ENCODE assay signal across 30 mouse cellular contexts in the genomic region with DNA sequence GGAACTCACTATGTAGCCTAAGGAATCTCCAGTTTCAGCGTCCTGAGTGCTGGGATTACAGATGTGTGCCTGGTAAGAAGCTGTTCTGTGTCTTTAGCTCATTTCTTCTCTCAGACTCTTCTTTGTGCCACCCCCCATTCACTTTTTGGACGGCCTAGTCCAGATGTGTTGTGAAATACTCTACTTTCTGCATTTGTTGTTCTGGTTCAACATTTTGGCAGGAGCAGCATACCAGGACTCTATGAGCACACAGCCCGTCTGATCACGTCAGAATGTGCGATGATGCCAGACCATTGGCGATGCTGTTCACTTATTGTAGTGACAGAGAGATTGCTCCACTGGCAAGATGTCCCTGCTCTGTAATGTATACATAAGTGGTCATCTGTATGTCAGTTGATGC. TPM values are rescaled to one million over a fixed set of nuclear protein-coding genes. Genes with fewer than 3 reads are reported as not detected.
DNase-seq lines count a peak whose midpoint lies in the region; ATAC-seq and TF ChIP-seq lines count a peak whose summit lies in the region.
"Had no signal": no experiment of that assay in that cellular context is flagged by ENCODE, and none has a peak within 500 bp of the region (broad histone marks: within the 10 kb centered on the region; RNA-seq: fewer than 3 reads in every experiment).

No protein-coding gene starts in this region.

- no peak overlapping the region for H3K27ac ChIP-seq in kidney, embryonic 14.5 days (ENCODE audit: low read depth, low read length)
- H3K27ac ChIP-seq in forebrain, postnatal 0 days (ENCODE audit: low read depth, low read length) = no peak overlapping the region
- H3K27ac ChIP-seq: embryonic facial prominence, embryonic 10.5 days; embryonic facial prominence, embryonic 13.5 days; forebrain, embryonic 10.5 days; forebrain, embryonic 13.5 days; heart, adult 2 months; heart, embryonic 10.5 days; heart, embryonic 13.5 days; hindbrain, embryonic 12.5 days; hindbrain, embryonic 15.5 days had no signal

- WGBS in kidney, embryonic 14.5 days = 87% methylated on average over 6 of the region's 6 CpGs
- 83% methylated on average over 6 of the region's 6 CpGs for WGBS in forebrain, postnatal 0 days

- ATAC-seq in kidney, embryonic 14.5 days (ENCODE audit: low FRiP score, low TSS enrichment) = no peak
- ATAC-seq in forebrain, postnatal 0 days = no peak
- ATAC-seq: activated CD4-positive, CD25-positive, alpha-beta regulatory T cell, adult 4 months; forebrain, embryonic 13.5 days; forebrain, embryonic 16.5 days; intestine, postnatal 0 days had no signal

- H3K4me2 ChIP-seq in kidney, embryonic 14.5 days (replicated peaks; ENCODE audit: low read depth, low read length) = no peak overlapping the region
- H3K4me2 ChIP-seq in forebrain, postnatal 0 days (ENCODE audit: low read depth) = no peak overlapping the region
- H3K4me2 ChIP-seq: embryonic facial prominence, embryonic 13.5 days; forebrain, embryonic 13.5 days; heart, embryonic 13.5 days; hindbrain, embryonic 12.5 days; hindbrain, embryonic 15.5 days had no signal

- no peak for TF ChIP-seq CTCF in forebrain, postnatal 0 days (IDR thresholded peaks at IDR 0.05; ENCODE audit: low read depth)

- H3K36me3 ChIP-seq in kidney, embryonic 14.5 days (ENCODE audit: control insufficient read depth, insufficient read depth, low read length) = no peaks in the 10 kb centered on the region
- H3K36me3 ChIP-seq in forebrain, postnatal 0 days (ENCODE audit: insufficient read depth) = no peaks in the 10 kb centered on the region
- H3K36me3 ChIP-seq: embryonic facial prominence, embryonic 10.5 days; embryonic facial prominence, embryonic 13.5 days; forebrain, embryonic 10.5 days; heart, embryonic 10.5 days; heart, embryonic 13.5 days; hindbrain, embryonic 12.5 days; hindbrain, embryonic 15.5 days had no signal

- H3K9me3 ChIP-seq in kidney, embryonic 14.5 days (ENCODE audit: control insufficient read depth, low read length) = no peaks in the 10 kb centered on the region
- no peaks in the 10 kb centered on the region for H3K9me3 ChIP-seq in forebrain, postnatal 0 days (ENCODE audit: low read length)
- H3K9me3 ChIP-seq: embryonic facial prominence, embryonic 10.5 days; embryonic facial prominence, embryonic 13.5 days; forebrain, embryonic 10.5 days; forebrain, embryonic 13.5 days; heart, embryonic 10.5 days; heart, embryonic 13.5 days; hindbrain, embryonic 12.5 days; hindbrain, embryonic 15.5 days had no signal

- intact Hi-C loops in heart, postnatal 14 days (cut with DNase I) = no loop called here

- H3K9ac ChIP-seq in kidney, embryonic 14.5 days (ENCODE audit: low read depth, low read length) = no peak overlapping the region
- H3K9ac ChIP-seq in forebrain, postnatal 0 days = no peak overlapping the region
- H3K9ac ChIP-seq: embryonic facial prominence, embryonic 13.5 days; forebrain, embryonic 13.5 days; heart, embryonic 13.5 days; hindbrain, embryonic 12.5 days; hindbrain, embryonic 15.5 days had no signal

- 0 out of 2 replicates have a peak, but pooled peaks cover 5% of the 10 kb centered on the region for H3K27me3 ChIP-seq in kidney, embryonic 14.5 days (ENCODE audit: control insufficient read depth, insufficient read depth, low read length)
- H3K27me3 ChIP-seq in forebrain, postnatal 0 days (ENCODE audit: insufficient read depth, low read length) = no peaks in the 10 kb centered on the region
- H3K27me3 ChIP-seq: hindbrain, embryonic 15.5 days had no signal

- H3K4me3 ChIP-seq in kidney, embryonic 14.5 days (ENCODE audit: low read length) = no peak overlapping the region
- no peak overlapping the region for H3K4me3 ChIP-seq in forebrain, postnatal 0 days (ENCODE audit: low read depth, low read length)
- H3K4me3 ChIP-seq: embryonic facial prominence, embryonic 10.5 days; embryonic facial prominence, embryonic 13.5 days; erythroblast, embryonic 14.5 days; forebrain, embryonic 10.5 days; forebrain, embryonic 13.5 days; heart, adult 2 months; heart, embryonic 10.5 days; heart, embryonic 13.5 days; hindbrain, embryonic 12.5 days; hindbrain, embryonic 15.5 days had no signal

- DNase-seq in adrenal gland, postnatal 14 days = peak; percentile 26
- DNase-seq in adrenal gland, postnatal 25 days = no peak
- DNase-seq in heart, adult 11 months = peak; percentile 92
- DNase-seq in heart, postnatal 14 days = no peak
- DNase-seq in lung, postnatal 36 days = peak; percentile 35
- no peak for DNase-seq in lung, postnatal 4 days
- no peak for DNase-seq in forebrain, postnatal 0 days
- DNase-seq: adrenal gland, postnatal 10 days; B cell, adult 2 months; cerebellum, adult 11-12 months; cerebellum, adult 8-10 months; cerebellum, postnatal 10 days; cerebellum, postnatal 36 days; embryo, embryonic 11 days; gastrocnemius, postnatal 14 days; heart, adult 2 months had no signal

- H3K4me1 ChIP-seq in kidney, embryonic 14.5 days (ENCODE audit: control insufficient read depth, insufficient read depth, low read length) = no peaks in the 10 kb centered on the region
- no peaks in the 10 kb centered on the region for H3K4me1 ChIP-seq in forebrain, postnatal 0 days (ENCODE audit: insufficient read depth)
- H3K4me1 ChIP-seq: embryonic facial prominence, embryonic 13.5 days; heart, embryonic 10.5 days; heart, embryonic 13.5 days; hindbrain, embryonic 15.5 days had no signal

RNA-seq across cellular contexts. Expression of a gene that starts 12.5 kb away (rescaled TPM):
- 3.8 and 4.2 TPM in 2 replicates for total RNA-seq in adrenal gland, postnatal 14 days (2021)
- total RNA-seq in adrenal gland, postnatal 25 days (2021) = 5.0 and 5.6 TPM in 2 replicates
- 1 to 10 TPM in 1 of 2 experiments, under 1 TPM in 1; 0.76 to 1.0 TPM for total RNA-seq in heart, postnatal 14 days (2021)
- polyA plus RNA-seq in kidney, embryonic 14.5 days (2014; fragmentation: Nextera tagmentation; extraction: Ambion mirVana) = 0.29 and 0.53 TPM in 2 replicates
- 0.15 TPM in 1 of 2 replicates, not detected in the other for total RNA-seq in forebrain, postnatal 0 days (2014; rRNA removed)
- polyA plus RNA-seq in forebrain, postnatal 0 days (2015; fragmentation: Nextera tagmentation; extraction: Ambion mirVana) = 0.18 and 0.28 TPM in 2 replicates
- polyA plus RNA-seq: activated CD4-positive, CD25-positive, alpha-beta regulatory T cell, adult 4 months; brain, embryonic 14.5 days; erythroblast, embryonic 14.5 days; forebrain, embryonic 13.5 days; forebrain, embryonic 16.5 days had no signal

RNA-seq across cellular contexts. Expression of a gene that starts 17.6 kb away (rescaled TPM):
- total RNA-seq in adrenal gland, postnatal 14 days (2021) = 22.3 and 24.3 TPM in 2 replicates
- 27.5 and 33.3 TPM in 2 replicates for total RNA-seq in adrenal gland, postnatal 25 days (2021)
- 1 to 10 TPM; 1.8 to 2.6 TPM for total RNA-seq in heart, postnatal 14 days (2021)
- 26.7 and 44.3 TPM in 2 replicates for polyA plus RNA-seq in kidney, embryonic 14.5 days (2014; fragmentation: Nextera tagmentation; extraction: Ambion mirVana)
- 7.7 and 8.7 TPM in 2 replicates for total RNA-seq in forebrain, postnatal 0 days (2014; rRNA removed)
- polyA plus RNA-seq in forebrain, postnatal 0 days (2015; fragmentation: Nextera tagmentation; extraction: Ambion mirVana) = 3.9 and 5.0 TPM in 2 replicates
- polyA plus RNA-seq: activated CD4-positive, CD25-positive, alpha-beta regulatory T cell, adult 4 months had no signal

Comparison
In these comparisons a context has a peak if more than half of its experiments do, and no peak if none do; other contexts are left out.
1. DNase-seq: peak in adrenal gland, postnatal 14 days (single experiment), heart, adult 11 months (single experiment) and lung, postnatal 36 days (single experiment); none in adrenal gland, postnatal 25 days (single experiment), heart, postnatal 14 days (0 of 2), lung, postnatal 4 days (0 of 2) and forebrain, postnatal 0 days (single experiment).